Mouse (Mus musculus) adrenal gland, postnatal 0 days (tissue): ENCODE data around the gene Dlg5. TPM values are rescaled to one million over a fixed set of nuclear protein-coding genes. Genes with fewer than 3 reads are reported as not detected.

Experiments
- microRNA-seq: library from miRNA; unstranded; fragments of <30 nt; microRNA quantifications from one replicate; pipeline ENCODE4, GENCODE M21; 2016; ENCODE audit warnings: borderline replicate concordance; ENCODE audit not compliant: insufficient number of aligned reads
- polyA plus RNA-seq: library from polyadenylated mRNA; unstranded; fragments of >200 nt; fragmentation: Nextera tagmentation; extraction: Ambion mirVana; gene quantifications from 2 replicates; pipeline ENCODE4 v1.2.1, GENCODE M21; 2015

Dlg5 gene
- polyA plus RNA-seq: 9.6 and 10.4 TPM in 2 replicates

DNA sequence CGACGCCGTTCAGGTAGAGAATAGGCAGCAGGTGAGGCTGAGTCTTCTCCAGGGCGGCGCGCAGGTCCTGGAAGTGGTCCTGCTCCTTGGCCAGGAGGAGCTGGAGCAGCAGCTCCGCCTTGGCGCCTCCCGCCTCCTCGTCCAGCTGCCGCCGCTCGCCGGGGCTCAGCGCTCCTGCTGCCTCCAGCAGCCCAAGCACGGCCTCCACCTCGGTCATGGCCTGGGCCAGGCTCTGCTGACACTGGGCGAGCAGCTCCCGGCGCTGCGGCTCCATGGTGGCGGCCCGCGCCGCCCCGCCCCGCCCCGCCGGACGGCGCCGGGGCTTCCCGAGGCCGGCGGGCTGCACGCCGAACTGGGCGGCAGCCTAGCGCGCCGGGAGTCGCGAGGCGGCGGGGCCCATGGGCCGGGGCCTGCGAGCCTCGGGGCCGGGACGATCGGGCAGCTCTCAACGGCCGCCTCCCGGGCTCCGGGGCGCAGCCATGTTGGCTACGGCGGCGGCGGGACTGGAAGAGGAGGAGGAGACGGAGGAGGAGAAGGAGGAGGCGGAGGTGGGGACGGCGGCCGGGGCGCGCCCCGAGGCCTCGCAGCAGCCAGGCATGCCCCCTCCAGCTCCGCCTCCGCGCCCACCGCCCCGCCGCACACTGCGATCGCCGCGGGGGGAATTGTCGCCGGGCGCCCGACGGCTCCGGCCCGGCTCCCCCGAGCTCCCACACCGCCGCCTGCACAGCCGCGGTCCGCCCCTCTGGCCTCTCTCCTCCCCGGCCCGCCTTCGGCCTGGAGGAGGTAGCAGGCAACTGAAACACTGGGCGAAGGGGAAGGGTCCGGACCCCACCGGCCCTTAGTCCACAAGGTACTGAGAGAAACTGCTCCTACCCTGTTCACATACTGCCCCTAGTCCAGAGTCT is at the start of gene Dlg5:
Gene Dlg5 (minus strand): TSS at position 744 of the 905 bp plus-strand sequence.

DNA sequence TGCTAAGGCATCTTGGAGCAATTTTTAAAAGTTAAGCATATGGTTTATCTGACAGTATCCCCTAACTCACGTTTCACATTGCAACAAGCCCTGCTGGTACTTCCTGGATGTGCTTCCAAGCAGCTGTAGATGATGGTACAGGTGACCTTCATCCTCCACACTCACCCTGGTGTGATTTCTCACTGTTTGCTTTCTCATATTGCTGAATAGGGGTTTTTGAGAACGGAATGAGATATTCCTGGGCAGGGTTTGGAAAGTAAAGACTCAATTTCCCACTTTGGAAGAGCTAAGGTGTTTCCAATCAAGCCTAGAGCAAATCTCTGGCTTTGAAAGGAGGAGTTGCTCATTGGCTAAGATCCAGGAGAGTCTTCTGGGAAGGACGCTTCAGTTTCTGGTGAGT is 47.2 kb upstream of the Dlg5 start, which contains the start of gene E330034G19Rik:
Gene E330034G19Rik (plus strand): TSS at position 301 of the 400 bp plus-strand sequence.

Small RNAs within 50 kb of the gene (microRNA-seq; reads per million reads assigned to microRNA genes)
- not detected for gene Mir7210

Other genes with a start within 250 kb of the Dlg5 start
- gene Kcnma1, start 231.4 kb downstream of the Dlg5 start, polyA plus RNA-seq: 9.7 and 16.5 TPM in 2 replicates
- not detected in 2 replicates for gene E330034G19Rik, start 47.3 kb upstream of the Dlg5 start, polyA plus RNA-seq
- gene Polr3a, start 241.1 kb upstream of the Dlg5 start, polyA plus RNA-seq: 7.5 and 9.4 TPM in 2 replicates
- 1,417 and 2,266 TPM in 2 replicates for gene Rps24, start 241.2 kb upstream of the Dlg5 start, polyA plus RNA-seq